Mouse (Mus musculus) embryonic facial prominence, embryonic 11.5 days (tissue): Measurements from ENCODE around the gene Krt7. TPM values are rescaled to one million over a fixed set of nuclear protein-coding genes. Genes with fewer than 3 reads are reported as not detected.

ENCODE experiments used
- ATAC-seq: fragments of 200-750 bp; cut with Nextera tagmentation; replicated peaks from 2 replicates; pipeline ENCODE4 v1.8.0; 2017; ENCODE audit warnings: low read depth; ENCODE audit not compliant: insufficient number of reproducible peaks, low FRiP score, low TSS enrichment
- DNase-seq: peaks from one replicate; pipeline ENCODE4 v3.0.0-alpha.2; 2015; ENCODE audit warnings: low spot score
- H3K27ac ChIP-seq: fragments of 300-500 bp; sonication (generic); replicated peaks from 2 replicates; pipeline ENCODE4 v1.5.1; 2014; ENCODE audit warnings: mild to moderate bottlenecking, low read depth, low read length, control low read depth
- H3K27me3 ChIP-seq: fragments of 300-500 bp; sonication (generic); 2 replicates; pipeline ENCODE4 v1.6.1; 2014; ENCODE audit warnings: mild to moderate bottlenecking, low read length, moderate library complexity, mixed read lengths; ENCODE audit not compliant: control insufficient read depth, insufficient read depth
- H3K36me3 ChIP-seq: fragments of 300-500 bp; sonication (generic); replicated peaks from 2 replicates; pipeline ENCODE4 v1.6.1; 2014; ENCODE audit warnings: low read depth, mild to moderate bottlenecking, low read length, moderate library complexity, mixed read lengths; ENCODE audit not compliant: control insufficient read depth, insufficient read depth
- H3K4me1 ChIP-seq: fragments of 300-500 bp; sonication (generic); 2 replicates; pipeline ENCODE4 v1.6.1; 2014; ENCODE audit warnings: low read length, mixed read lengths; ENCODE audit not compliant: control insufficient read depth, insufficient read depth
- H3K4me2 ChIP-seq: fragments of 300-500 bp; sonication (generic); 2 replicates; pipeline ENCODE4 v1.6.1; 2014; ENCODE audit warnings: low read depth, mild to moderate bottlenecking, control low read depth, low read length, moderate library complexity
- H3K4me3 ChIP-seq: fragments of 300-500 bp; sonication (generic); 2 replicates; pipeline ENCODE4 v1.5.1; 2014; ENCODE audit warnings: low read depth, low read length, control low read depth
- H3K9ac ChIP-seq: fragments of 300-500 bp; sonication (generic); replicated peaks from 2 replicates; pipeline ENCODE4 v1.6.1; 2014; ENCODE audit warnings: mild to moderate bottlenecking, control low read depth, low read length
- H3K9me3 ChIP-seq: fragments of 300-500 bp; sonication (generic); replicated peaks from 2 replicates; pipeline ENCODE4 v1.6.1; 2016; ENCODE audit warnings: mild to moderate bottlenecking, low read length, inconsistent platforms, mixed read lengths; ENCODE audit not compliant: control insufficient read depth
- WGBS: fragments of 180-500 bp; shearing (Covaris S2); extraction: QIAGEN DNeasy Blood & Tissue Kit; methylation state at CpG from one replicate; pipeline ENCODE4 v1.1.7; 2014; 5-methylcytosine and 5-hydroxymethylcytosine counted together
- polyA plus RNA-seq: library from polyadenylated mRNA; unstranded; fragments of >200 nt; fragmentation: Nextera tagmentation; extraction: Ambion mirVana; gene quantifications from 2 replicates; pipeline ENCODE4 v1.2.1, GENCODE M21; 2014

Krt7 gene
- polyA plus RNA-seq, 1 experiment from 2014 or later = 9.4 TPM

DNA sequence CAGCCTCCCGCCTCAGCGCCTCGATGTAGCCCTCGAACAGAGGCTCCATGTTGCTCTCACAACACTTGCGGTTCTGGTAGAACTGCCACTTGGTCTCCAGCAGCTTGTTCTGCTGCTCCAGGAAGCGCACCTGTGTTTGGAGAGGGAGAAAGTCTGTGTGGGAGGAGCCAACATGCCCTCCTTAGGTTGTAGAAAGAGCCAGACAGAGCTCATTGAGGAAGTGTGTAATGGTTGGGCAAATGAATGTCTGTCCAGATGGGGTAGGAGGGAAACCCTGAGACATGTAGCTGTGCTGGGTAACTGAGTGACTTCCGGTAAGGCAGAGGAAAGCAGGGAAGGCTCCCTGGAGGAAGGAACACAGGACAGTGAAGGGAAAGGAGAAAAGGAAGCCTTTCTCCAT, 25.8 kb downstream of the Krt7 start:
- no peaks in the 10 kb centered on the region for H3K4me1 ChIP-seq
- no peak for DNase-seq
- H3K9ac ChIP-seq = no peak overlapping the region
- WGBS = 87% methylated on average over 7 of the region's 7 CpGs
- peaks cover 17% of the 10 kb centered on the region for H3K27me3 ChIP-seq
- H3K9me3 ChIP-seq = no peaks in the 10 kb centered on the region
- no peak overlapping the region for H3K4me2 ChIP-seq
- H3K36me3 ChIP-seq = no peaks in the 10 kb centered on the region
- no peak for ATAC-seq
- H3K27ac ChIP-seq = no peak overlapping the region
- H3K4me3 ChIP-seq = no peak overlapping the region

DNA sequence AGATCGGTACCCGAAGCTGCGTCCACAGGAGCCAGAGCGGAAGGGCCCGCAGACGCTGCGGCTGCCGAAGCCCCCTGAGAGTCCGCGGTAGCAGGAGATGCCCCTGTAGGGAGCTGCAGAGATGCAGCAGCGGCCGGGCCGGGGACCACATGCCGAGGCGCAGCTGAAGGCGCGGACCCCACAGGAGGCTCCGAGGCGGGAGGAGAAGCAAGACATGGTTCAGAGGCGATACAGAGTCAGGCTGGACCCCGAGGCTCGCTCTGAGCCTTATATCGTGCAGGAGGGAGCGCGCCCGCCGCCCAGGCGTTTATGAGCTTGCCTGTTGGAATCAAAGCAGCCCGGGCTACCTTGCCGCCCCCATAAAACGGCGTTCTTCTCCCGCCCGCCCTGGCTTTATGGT, 27.7 kb downstream of the Krt7 start, which contains the start of gene Krt87:
Gene Krt87, minus strand, starts transcription at position 250 of the 400 bp plus-strand sequence.
- no peaks in the 10 kb centered on the region for H3K9me3 ChIP-seq
- H3K36me3 ChIP-seq = no peaks in the 10 kb centered on the region
- peaks cover 17% of the 10 kb centered on the region for H3K27me3 ChIP-seq
- peak within 1 kb of the TSS; percentile 37; the same call in 1 of the 2 replicates for H3K9ac ChIP-seq
- no peaks in the 10 kb centered on the region for H3K4me1 ChIP-seq
- no peak within 1 kb of the TSS for H3K27ac ChIP-seq
- H3K4me3 ChIP-seq = peak within 1 kb of the TSS; percentile 18
- H3K4me2 ChIP-seq = peak within 1 kb of the TSS; percentile 46
- DNase-seq (peak; percentile 39), ATAC-seq (peak; percentile 52; the same call in 1 of the 2 replicates)
- WGBS = 1% methylated on average over 34 of the region's 34 CpGs

DNA sequence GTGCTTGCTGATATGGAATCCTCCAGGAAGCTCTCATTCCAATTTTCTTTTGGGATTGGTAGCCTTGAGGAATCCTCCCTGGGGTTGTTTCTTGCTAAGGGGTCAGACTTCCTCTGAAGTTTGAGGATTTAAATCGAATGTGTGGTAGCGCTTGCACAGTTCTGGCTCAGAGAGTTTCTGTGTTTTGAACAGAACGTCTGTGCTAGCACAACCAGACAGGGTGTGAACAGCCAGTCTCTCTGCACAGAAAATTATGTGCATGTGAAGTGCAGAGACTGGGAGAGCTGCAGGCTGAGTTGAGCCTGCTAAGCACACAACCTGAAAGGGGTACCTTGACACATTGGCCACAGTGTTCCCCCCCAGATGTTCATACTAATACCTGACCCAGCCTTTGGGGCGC, 30.0 kb downstream of the Krt7 start:
- ATAC-seq = no peak

DNA sequence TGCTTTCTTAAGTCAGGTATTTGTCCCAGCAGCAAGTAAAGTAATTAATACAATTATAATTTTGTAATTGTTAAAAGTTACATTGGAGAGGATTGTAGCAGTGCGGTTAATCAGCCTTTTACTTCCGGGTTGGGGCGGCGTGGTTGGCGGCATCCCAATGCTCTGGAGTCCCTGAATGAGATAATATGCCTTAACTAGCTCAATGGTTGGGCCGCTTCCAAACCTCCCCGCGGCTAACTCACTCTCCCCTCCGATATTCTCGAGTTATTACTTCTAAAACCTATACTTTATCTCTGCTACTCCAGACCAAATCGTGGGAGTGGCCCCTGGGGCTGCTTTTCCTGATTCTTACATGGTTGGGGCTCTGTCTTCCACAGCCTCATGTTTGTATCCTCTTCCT, 35.7 kb downstream of the Krt7 start:
- ATAC-seq = no peak
- Histone ChIP-seq H3K27ac (no peak overlapping the region), H3K9me3 (no peaks in the 10 kb centered on the region), H3K9ac (no peak overlapping the region), H3K27me3 (no peaks in the 10 kb centered on the region), H3K4me2 (no peak overlapping the region), H3K36me3 (no peaks in the 10 kb centered on the region), H3K4me3 (no peak overlapping the region), H3K4me1 (no peaks in the 10 kb centered on the region)
- WGBS = 80% methylated on average over 11 of the region's 11 CpGs
- DNase-seq = no peak

More for the DNA sequence above, 30.0 kb downstream of the Krt7 start:
- DNase-seq = no peak
- Histone ChIP-seq H3K9ac (no peak overlapping the region), H3K4me2 (no peak overlapping the region), H3K4me1 (no peaks in the 10 kb centered on the region), H3K9me3 (no peaks in the 10 kb centered on the region), H3K27me3 (peaks cover 17% of the 10 kb centered on the region), H3K4me3 (no peak overlapping the region), H3K36me3 (no peaks in the 10 kb centered on the region), H3K27ac (no peak overlapping the region)
- WGBS = 73% methylated on average over 4 of the region's 4 CpGs

DNA sequence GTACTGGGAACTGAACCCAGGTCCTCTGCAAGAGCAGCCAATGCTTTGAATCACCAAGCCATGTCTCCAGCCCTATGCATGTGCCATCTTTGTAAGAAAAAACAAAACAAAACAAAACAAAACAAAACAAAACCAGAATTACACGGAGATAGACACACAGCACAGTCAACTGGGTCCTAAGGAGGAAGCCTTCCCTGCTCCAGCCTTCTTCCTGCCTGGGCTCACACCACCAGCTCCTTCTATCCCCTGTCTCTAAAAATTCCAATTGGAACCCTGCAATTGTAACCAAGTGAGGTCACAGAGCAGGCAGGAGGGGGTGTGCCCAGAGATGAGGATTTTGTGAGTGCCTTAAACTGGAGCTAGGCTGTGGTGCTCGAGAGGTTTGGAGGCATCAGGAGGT, 36.6 kb downstream of the Krt7 start, which contains the start of gene Krt88:
Gene Krt88, plus strand, starts transcription at position 301 of the 400 bp plus-strand sequence.
- Histone ChIP-seq H3K4me3 (no peak within 1 kb of the TSS), H3K27me3 (no peaks in the 10 kb centered on the region), H3K4me1 (no peaks in the 10 kb centered on the region), H3K4me2 (no peak within 1 kb of the TSS), H3K9ac (no peak within 1 kb of the TSS), H3K27ac (no peak within 1 kb of the TSS), H3K9me3 (no peaks in the 10 kb centered on the region), H3K36me3 (no peaks in the 10 kb centered on the region)
- no peak for DNase-seq
- 73% methylated on average over 2 of the region's 2 CpGs for WGBS
- no peak for ATAC-seq

DNA sequence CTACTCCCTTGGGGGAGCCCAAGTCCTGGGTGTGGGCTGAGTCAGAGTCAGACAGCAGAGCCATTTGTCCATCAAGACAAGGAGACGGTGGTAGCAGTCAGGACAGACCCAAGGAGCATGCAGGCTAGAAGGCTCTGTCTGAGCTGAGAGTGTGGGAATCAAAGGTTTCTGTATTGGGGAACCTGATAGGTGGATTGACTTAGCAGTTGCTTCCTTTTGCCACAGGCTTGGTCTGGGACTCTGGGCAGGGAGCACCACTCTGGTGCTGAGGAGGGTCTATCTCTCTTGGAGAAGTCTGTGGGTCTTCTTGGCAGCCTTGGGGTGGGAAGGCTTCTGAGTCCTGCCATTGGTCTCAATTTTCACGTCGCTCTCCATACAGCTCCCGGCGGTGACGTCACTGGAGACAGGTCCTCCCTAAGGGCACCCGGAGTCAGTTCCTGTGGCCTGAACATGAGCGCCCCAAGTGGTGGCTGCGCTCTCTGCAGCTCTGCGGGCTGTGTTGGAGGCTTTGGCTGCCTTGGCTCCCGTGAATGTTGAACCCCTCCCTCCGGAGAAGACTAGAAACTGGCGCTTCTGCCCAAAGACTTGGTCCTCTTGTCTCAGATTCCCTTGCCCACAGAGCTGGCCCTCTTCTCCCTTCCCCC, 42.4 kb downstream of the Krt7 start:
- Histone ChIP-seq H3K4me2 (peak overlapping the region; percentile 4; the same call in 1 of the 2 replicates), H3K9ac (no peak overlapping the region), H3K36me3 (no peaks in the 10 kb centered on the region), H3K4me1 (no peaks in the 10 kb centered on the region), H3K27ac (no peak overlapping the region), H3K27me3 (no peaks in the 10 kb centered on the region), H3K4me3 (no peak overlapping the region), H3K9me3 (no peaks in the 10 kb centered on the region)
- 5% methylated on average over 13 of the region's 13 CpGs for WGBS
- peak; percentile 48 for ATAC-seq
- peak; percentile 77 for DNase-seq

DNA sequence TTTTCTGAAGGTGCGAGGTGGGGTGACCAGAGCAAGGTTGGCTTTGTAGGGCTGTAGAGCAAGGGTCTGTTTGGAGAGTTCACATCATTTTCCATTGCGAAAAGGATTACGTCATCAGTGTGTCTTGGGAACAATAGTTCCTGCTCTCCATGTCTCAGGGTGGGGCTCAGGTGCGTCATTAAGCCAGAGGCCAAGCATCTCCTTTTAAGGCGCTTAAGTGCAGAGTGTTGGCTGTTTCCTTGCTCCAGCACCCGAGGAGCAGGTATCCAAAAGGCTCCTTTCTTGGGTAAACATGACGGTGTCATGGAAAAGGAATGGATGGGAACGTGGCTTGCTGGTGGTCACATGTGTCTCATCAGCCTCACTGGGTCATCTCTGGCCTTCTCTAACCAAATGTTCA, 43.9 kb downstream of the Krt7 start:
- no peaks in the 10 kb centered on the region for H3K4me1 ChIP-seq
- 82% methylated on average over 8 of the region's 8 CpGs for WGBS

DNA sequence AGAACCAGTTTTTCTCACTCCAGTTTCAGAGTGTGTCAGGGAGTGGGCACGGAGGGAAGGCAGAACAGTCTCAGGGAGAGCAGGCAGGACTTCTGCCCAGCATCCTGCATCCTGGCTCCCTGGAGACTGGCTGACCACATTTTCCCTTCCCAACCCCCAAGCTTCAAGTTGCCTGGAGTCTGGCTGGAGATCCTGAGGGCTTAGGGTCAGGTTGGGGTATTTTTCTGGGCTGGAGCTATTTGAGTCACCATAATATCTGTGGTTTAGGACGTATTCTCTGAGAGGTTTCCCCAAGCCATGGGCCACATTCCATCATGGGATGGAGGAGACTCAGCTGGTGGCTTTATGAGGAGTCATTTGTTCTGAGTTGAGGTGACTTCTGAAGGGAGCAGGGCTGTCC, 44.4 kb downstream of the Krt7 start:
- no peak overlapping the region for H3K9ac ChIP-seq
- no peaks in the 10 kb centered on the region for H3K27me3 ChIP-seq
- no peaks in the 10 kb centered on the region for H3K4me1 ChIP-seq
- 91% methylated on average over 2 of the region's 2 CpGs for WGBS
- no peaks in the 10 kb centered on the region for H3K9me3 ChIP-seq
- no peak overlapping the region for H3K27ac ChIP-seq
- no peaks in the 10 kb centered on the region for H3K36me3 ChIP-seq
- H3K4me3 ChIP-seq = no peak overlapping the region
- H3K4me2 ChIP-seq = no peak overlapping the region
- no peak for ATAC-seq
- DNase-seq = no peak

More for the DNA sequence above, 43.9 kb downstream of the Krt7 start:
- H3K9ac ChIP-seq = no peak overlapping the region
- H3K27me3 ChIP-seq = no peaks in the 10 kb centered on the region
- H3K4me3 ChIP-seq = no peak overlapping the region
- DNase-seq = no peak
- no peaks in the 10 kb centered on the region for H3K36me3 ChIP-seq
- no peak overlapping the region for H3K4me2 ChIP-seq
- no peak for ATAC-seq
- H3K27ac ChIP-seq = no peak overlapping the region
- H3K9me3 ChIP-seq = no peaks in the 10 kb centered on the region
